Mouse (Mus musculus) brain, embryonic 18.5 days (tissue): Measurements from ENCODE around the gene Gm13304.
"Not testable (repeated sequence)": the region's sequence is repeated elsewhere in the genome, so short reads cannot be mapped to it uniquely, and the experiment has no call there.

Experiments used
- DNase-seq: peaks from one replicate; pipeline ENCODE4 v3.0.0-alpha.2; 2012; ENCODE audit warnings: low read depth, low spot score

Gene Gm13304

DNA sequence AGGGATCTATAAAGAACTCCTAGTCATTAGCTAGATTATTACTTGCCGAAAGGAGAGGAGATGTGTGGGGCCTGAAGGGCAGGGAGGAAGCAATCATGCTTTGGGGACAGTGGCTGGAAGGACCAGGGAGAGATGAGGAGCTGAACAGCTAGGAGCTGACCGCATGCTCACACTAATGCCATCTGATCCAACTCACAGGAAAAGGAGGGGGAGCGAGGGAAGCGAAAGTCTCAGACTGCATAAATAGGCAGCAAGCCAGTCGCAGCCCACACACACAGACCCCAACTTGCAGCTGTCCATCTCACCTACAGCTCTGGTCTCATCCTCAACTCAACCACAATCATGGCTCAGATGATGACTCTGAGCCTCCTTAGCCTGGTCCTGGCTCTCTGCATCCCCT is at the start of gene Gm13304:
TSS of gene Gm13304 (plus strand) at position 301 of the 400 bp plus-strand sequence.
- not testable (repeated sequence) for DNase-seq

- DNase-seq = not testable (repeated sequence)
Observed at GRCm38 (mm10) chr4:42090907-42091306, 23.7 kb upstream of the Gm13304 start, which contains the start of gene Gm3893. Gene Gm3893 (plus strand): TSS chr4:42091207.

DNA sequence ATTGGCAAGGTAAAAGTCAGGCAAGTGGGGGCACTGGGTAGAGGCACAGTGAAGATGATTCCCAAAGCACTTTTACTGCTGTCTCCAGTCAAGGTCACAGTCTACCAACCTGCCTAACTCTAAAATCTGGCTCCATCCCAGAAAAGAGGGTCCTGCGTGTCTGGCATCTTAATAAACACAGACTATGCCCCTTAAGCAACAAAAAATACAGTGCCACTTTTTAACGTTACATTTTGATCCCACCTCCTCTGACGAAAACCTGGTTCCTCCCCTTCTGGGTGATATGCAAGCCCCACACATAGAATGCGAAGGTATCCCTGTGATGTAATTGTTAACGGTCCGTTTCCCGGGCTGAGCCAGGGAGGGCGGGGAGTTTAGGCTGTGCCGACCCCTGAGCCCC is 38.5 kb downstream of the Gm13304 start, which contains the start of gene Gm13306:
TSS of gene Gm13306 (plus strand) at position 301 of the 400 bp plus-strand sequence.
- not testable (repeated sequence) for DNase-seq
